Mouse (Mus musculus) liver, adult 2 months (tissue): ENCODE measurements around the gene Spata2. TPM values are rescaled to one million over a fixed set of nuclear protein-coding genes. Genes with fewer than 3 reads are reported as not detected.

Source experiments
- DNase-seq: peaks from one replicate; pipeline ENCODE4 v3.0.0-alpha.2; 2011; ENCODE audit warnings: low read depth, low spot score; ENCODE audit errors: extremely low read depth
- H3K27ac ChIP-seq: fragments of 200-500 bp; replicated peaks from 2 replicates; pipeline ENCODE4 v1.5.1; 2012; ENCODE audit warnings: low read depth, mild to moderate bottlenecking, control low read depth, inconsistent platforms, low read length; ENCODE audit not compliant: insufficient read depth
- H3K27me3 ChIP-seq: fragments of 200-500 bp; 2 replicates; pipeline ENCODE4 v1.6.1; 2012; ENCODE audit warnings: mild to moderate bottlenecking, moderate library complexity, low read length, inconsistent platforms; ENCODE audit not compliant: control insufficient read depth, insufficient read depth
- H3K36me3 ChIP-seq: fragments of 200-500 bp; 2 replicates; pipeline ENCODE4 v1.6.1; 2012; ENCODE audit warnings: low read length, inconsistent platforms; ENCODE audit not compliant: control insufficient read depth, insufficient read depth
- H3K4me1 ChIP-seq: fragments of 200-500 bp; 2 replicates; pipeline ENCODE4 v1.6.1; 2011; ENCODE audit warnings: low read length; ENCODE audit not compliant: control insufficient read depth, insufficient read depth
- H3K4me3 ChIP-seq: fragments of 200-500 bp; 2 replicates; pipeline ENCODE4 v1.5.1; 2011; ENCODE audit warnings: low read depth, mild to moderate bottlenecking, control low read depth, low read length, moderate library complexity; ENCODE audit not compliant: insufficient read depth
- H3K79me2 ChIP-seq: fragments of 200-500 bp; 2 replicates; pipeline ENCODE4 v1.6.1; 2012; ENCODE audit warnings: inconsistent platforms, mild to moderate bottlenecking, low read length, moderate library complexity; ENCODE audit not compliant: control insufficient read depth, insufficient read depth
- H3K9ac ChIP-seq: fragments of 200-500 bp; 2 replicates; pipeline ENCODE4 v1.6.1; 2012; ENCODE audit warnings: low read depth, mild to moderate bottlenecking, control low read depth, inconsistent platforms, low read length
- CTCF ChIP-seq: fragments of 200-500 bp; IDR thresholded peaks from 2 replicates; pipeline ENCODE4 v1.5.1; 2011; ENCODE audit warnings: low read depth, low read length, control low read depth
- POLR2A ChIP-seq: fragments of 200-500 bp; IDR thresholded peaks from 2 replicates; pipeline ENCODE4 v1.6.1; 2011; ENCODE audit warnings: low read length, control low read depth; ENCODE audit not compliant: insufficient read depth; ENCODE audit errors: extremely low read depth
- WGBS: fragments of 180-500 bp; shearing (Covaris S2); methylation state at CpG from one replicate; pipeline ENCODE4 v1.1.7; 2018; 5-methylcytosine and 5-hydroxymethylcytosine counted together
- polyA plus RNA-seq: library from polyadenylated mRNA; depleted of rRNA; stranded (reverse); fragments of >200 nt; gene quantifications from 2 replicates; pipeline ENCODE4 v1.2.3, GENCODE M21; 2012
- total RNA-seq: library from RNA; depleted of rRNA; stranded (reverse); fragments of >200 nt; gene quantifications from 2 replicates; pipeline ENCODE4 v1.2.3, GENCODE M21; 2014

Gene Spata2
- total and polyA plus RNA-seq, 2 experiments, result 2.5 to 10.7 TPM

- TF ChIP-seq POLR2A, result no peak
- TF ChIP-seq CTCF, result no peak
- WGBS, result 90% methylated on average over 6 of the region's 6 CpGs
- Histone ChIP-seq H3K27me3 (no peaks in the 10 kb centered on the region), H3K4me3 (no peak overlapping the region), H3K27ac (no peak overlapping the region), H3K4me1 (peaks cover 25% of the 10 kb centered on the region), H3K36me3 (no peaks in the 10 kb centered on the region), H3K79me2 (peaks cover 46% of the 10 kb centered on the region; the same call in 1 of the 2 replicates), H3K9ac (no peak overlapping the region)
- no peak for DNase-seq
Measured at GRCm38 (mm10) chr2:167487551-167487950, 5.1 kb downstream of the Spata2 start.

GRCm38 (mm10) chr2:167486573-167486972, 6.1 kb downstream of the Spata2 start:
- Histone ChIP-seq H3K4me1 (peaks cover 20% of the 10 kb centered on the region), H3K79me2 (peaks cover 36% of the 10 kb centered on the region; the same call in 1 of the 2 replicates), H3K36me3 (no peaks in the 10 kb centered on the region), H3K9ac (no peak overlapping the region), H3K27ac (no peak overlapping the region), H3K27me3 (no peaks in the 10 kb centered on the region), H3K4me3 (no peak overlapping the region)
- DNase-seq, result no peak
- WGBS, result 93% methylated on average over 4 of the region's 4 CpGs
- TF ChIP-seq CTCF (no peak), POLR2A (no peak)

DNA sequence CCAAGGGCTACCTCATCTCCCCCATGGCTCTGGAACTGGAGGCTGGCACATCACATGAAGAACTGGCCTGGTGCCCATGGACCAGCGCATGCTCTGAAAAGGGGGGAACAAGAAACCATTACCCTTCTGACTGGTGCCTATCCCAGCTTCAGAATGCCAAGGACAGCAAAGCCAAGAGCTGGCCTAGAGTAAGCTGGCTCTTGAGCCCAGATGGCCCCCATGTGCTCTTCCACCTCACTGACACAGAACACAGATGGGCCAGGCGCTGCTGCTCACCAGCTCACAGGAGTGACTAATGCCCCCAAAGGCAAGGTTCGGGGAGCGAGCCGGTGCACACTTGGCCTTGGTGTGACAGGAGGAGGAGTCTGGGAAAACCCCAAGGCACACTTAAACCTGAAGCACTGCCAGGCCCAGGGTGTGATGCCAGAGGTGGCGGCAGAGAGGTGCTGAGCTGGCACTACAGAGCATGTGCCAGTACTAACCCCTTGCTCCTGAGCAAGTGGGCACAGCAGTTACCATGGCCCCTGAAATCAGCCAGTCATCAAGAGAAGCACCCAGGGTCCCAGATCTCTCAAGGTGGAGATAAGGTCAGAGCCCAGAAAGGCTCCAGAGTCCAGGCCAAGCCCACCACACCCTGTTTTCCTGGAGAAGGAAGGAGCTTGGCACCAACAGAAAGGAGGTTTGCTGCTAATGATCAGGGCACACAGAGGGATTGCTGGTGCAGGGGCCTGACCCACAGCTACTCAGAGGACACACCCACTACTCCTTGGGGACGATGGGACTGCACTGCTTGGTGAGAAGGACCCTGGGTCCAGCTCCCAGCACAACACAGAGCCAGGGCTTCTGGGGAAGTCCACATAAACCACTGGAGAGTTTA, 6.9 kb downstream of the Spata2 start:
- Histone ChIP-seq H3K4me3 (no peak overlapping the region), H3K4me1 (peaks cover 12% of the 10 kb centered on the region), H3K79me2 (peaks cover 36% of the 10 kb centered on the region; the same call in 1 of the 2 replicates), H3K9ac (no peak overlapping the region), H3K27me3 (no peaks in the 10 kb centered on the region), H3K27ac (no peak overlapping the region), H3K36me3 (no peaks in the 10 kb centered on the region)
- peak; percentile 47 for DNase-seq
- no peak for TF ChIP-seq POLR2A
- TF ChIP-seq CTCF, result no peak
- WGBS, result 38% methylated on average over 7 of the region's 7 CpGs

- Histone ChIP-seq H3K4me1 (peaks cover 12% of the 10 kb centered on the region), H3K9ac (no peak overlapping the region), H3K27me3 (no peaks in the 10 kb centered on the region), H3K79me2 (peaks cover 36% of the 10 kb centered on the region; the same call in 1 of the 2 replicates), H3K4me3 (no peak overlapping the region), H3K27ac (no peak overlapping the region), H3K36me3 (no peaks in the 10 kb centered on the region)
- DNase-seq, result no peak
- 95% methylated on average over 11 of the region's 11 CpGs for WGBS
- TF ChIP-seq CTCF, result no peak
- TF ChIP-seq POLR2A, result no peak
Measured at GRCm38 (mm10) chr2:167484932-167485331, 7.8 kb downstream of the Spata2 start.

- Histone ChIP-seq H3K36me3 (no peaks in the 10 kb centered on the region), H3K27ac (no peak overlapping the region), H3K4me3 (no peak overlapping the region), H3K4me1 (peaks cover 12% of the 10 kb centered on the region), H3K9ac (no peak overlapping the region), H3K27me3 (no peaks in the 10 kb centered on the region), H3K79me2 (peaks cover 33% of the 10 kb centered on the region; the same call in 1 of the 2 replicates)
- no peak for DNase-seq
- TF ChIP-seq POLR2A, result no peak
- no peak for TF ChIP-seq CTCF
- WGBS, result 94% methylated on average over 24 of the region's 24 CpGs
Measured at GRCm38 (mm10) chr2:167483827-167484410, 8.8 kb downstream of the Spata2 start.
